Mouse (Mus musculus) NIH3T3 (cell line): Measurements from ENCODE around the gene Atg101.

Experiments used
- DNase-seq: peaks from one replicate; pipeline ENCODE4 v3.0.0-alpha.2; 2012; ENCODE audit warnings: low read depth

Gene Atg101

GRCm38 (mm10) chr15:101336474-101337174 is 52.6 kb downstream of the Atg101 start:
- no peak for DNase-seq

DNA sequence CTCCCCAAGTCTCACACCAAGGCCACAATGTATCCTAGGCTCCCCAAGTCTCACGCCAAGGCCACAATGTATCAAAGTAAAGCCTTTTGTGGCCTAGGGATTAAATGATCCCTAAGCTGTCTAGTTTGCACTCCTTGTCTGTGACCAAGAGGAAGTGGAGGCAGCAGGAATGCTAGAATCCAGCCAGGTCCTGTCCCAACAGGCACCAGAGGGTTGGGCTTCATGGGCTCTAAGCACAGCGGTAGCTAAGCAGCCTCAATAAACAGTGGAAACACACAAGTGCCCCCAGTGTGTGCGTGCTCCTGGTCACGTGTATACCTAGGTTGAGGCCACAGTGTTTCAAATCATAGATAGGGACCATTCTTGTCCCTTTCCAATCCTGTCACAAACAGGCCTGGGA is 54.3 kb downstream of the Atg101 start:
- DNase-seq: peak; percentile 20

- peak; percentile 96 for DNase-seq
These were observed 55.5 kb downstream of the Atg101 start for GRCm38 (mm10) chr15:101339537-101339936.
